Mouse (Mus musculus): ENCODE measurements around the gene Parp8. TPM values are rescaled to one million over a fixed set of nuclear protein-coding genes. Genes with fewer than 3 reads are reported as not detected.

Parp8 gene
- total and polyA plus RNA-seq, 3 experiments, result not detected

DNA sequence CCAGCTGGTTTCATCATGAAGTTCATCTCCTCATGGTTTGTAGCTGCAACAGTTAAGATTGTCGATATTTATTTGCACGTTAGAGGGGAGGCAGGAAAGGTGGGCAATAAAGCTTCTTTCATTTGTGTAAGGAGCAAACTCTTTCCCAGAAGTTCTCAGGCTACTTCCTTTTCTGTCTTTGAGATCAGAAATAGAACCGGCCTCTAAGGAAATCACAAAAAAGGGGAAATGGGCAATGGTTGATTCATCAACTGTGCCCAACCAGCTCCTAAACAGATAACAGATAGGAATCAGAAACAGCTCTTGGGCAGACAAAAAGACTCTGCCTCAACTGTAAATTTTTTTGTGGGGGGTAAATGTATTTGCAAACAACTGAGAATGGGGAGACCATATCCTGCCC, 27.4 kb upstream of the Parp8 start:
- Histone ChIP-seq H3K4me1 (ENCODE audit: control insufficient read depth in 1 of 2, insufficient read depth in 2 of 2) (no peaks in the 10 kb centered on the region), H3K4me3 (replicated peaks in 1 of 3; ENCODE audit: low read depth in 2 of 3, low read length in 2 of 3, poor library complexity in 1 of 3) (no peak overlapping the region), H3K9me3 (replicated peaks; ENCODE audit: low read length) (peaks cover 42% of the 10 kb centered on the region), H3K79me2 (replicated peaks; ENCODE audit: control insufficient read depth, extremely low read depth, insufficient read depth, poor library complexity, severe bottlenecking) (no peaks in the 10 kb centered on the region), H3K27me3 (replicated peaks) (no peaks in the 10 kb centered on the region), H3K36me3 (replicated peaks in 1 of 2; ENCODE audit: control insufficient read depth in 1 of 2, insufficient read depth in 1 of 2, low read length in 1 of 2) (no peaks in the 10 kb centered on the region), H3K4me2 (ENCODE audit: insufficient read depth, low read depth, poor library complexity, severe bottlenecking) (no peak overlapping the region), H3K27ac (ENCODE audit: insufficient read depth, low read depth) (no peak overlapping the region), H3K9ac (ENCODE audit: insufficient read depth, low read depth) (no peak overlapping the region)
- TF ChIP-seq USF2 (conservative IDR thresholded peaks at IDR 0.05; ENCODE audit: low read depth, low read length) (no peak), MAFK (IDR thresholded peaks at IDR 0.05; ENCODE audit: insufficient replicate concordance, low read length) (no peak), ZMIZ1 (IDR thresholded peaks at IDR 0.05; ENCODE audit: low read depth, low read length) (no peak), MAX (IDR thresholded peaks at IDR 0.05; ENCODE audit: low read length) (no peak), POLR2A (IDR thresholded peaks at IDR 0.05; ENCODE audit: low read depth, low read length) (no peak), JUN (IDR thresholded peaks at IDR 0.05; ENCODE audit: insufficient read depth, low read depth, low read length) (no peak), SIN3A (IDR thresholded peaks at IDR 0.05; ENCODE audit: low read length) (no peak), ELF1 (IDR thresholded peaks at IDR 0.05; ENCODE audit: low read depth, low read length) (no peak)
- in situ Hi-C loops (cut with MboI; ENCODE audit: low pct_ligation_motif_present, low pct_unique_long_range_greater_than_20kb, low sequenced_read_pairs) (no loop called here), dilution Hi-C loops (cut with MboI; ENCODE audit: extremely low pct_ligation_motif_present, extremely low pct_unique_long_range_greater_than_20kb, low sequenced_read_pairs) (no loop called here)
- DNase-seq (ENCODE audit: extremely low read depth), result no peak

- TF ChIP-seq TBP (conservative IDR thresholded peaks at IDR 0.05; ENCODE audit: low read depth, low read length) (no peak), ZC3H11A (IDR thresholded peaks at IDR 0.05; ENCODE audit: low read depth, low read length) (no peak), CHD2 (IDR thresholded peaks at IDR 0.05; ENCODE audit: low read length) (no peak), IRF4 (IDR thresholded peaks at IDR 0.05; ENCODE audit: low read depth, low read length) (no peak), JUND (conservative IDR thresholded peaks at IDR 0.05; ENCODE audit: low read depth, low read length) (no peak), USF2 (conservative IDR thresholded peaks at IDR 0.05; ENCODE audit: low read depth, low read length) (no peak), KAT2A (IDR thresholded peaks at IDR 0.05; ENCODE audit: insufficient replicate concordance, low read length) (no peak), POLR2A (IDR thresholded peaks at IDR 0.05; ENCODE audit: low read depth, low read length) (no peak), NELFE (IDR thresholded peaks at IDR 0.05; ENCODE audit: low read depth, low read length) (no peak), BHLHE40 (IDR thresholded peaks at IDR 0.05; ENCODE audit: low read depth, low read length) (no peak), HCFC1 (IDR thresholded peaks at IDR 0.05; ENCODE audit: low read depth, low read length) (no peak), NRF1 (IDR thresholded peaks at IDR 0.05; ENCODE audit: low read depth, low read length) (no peak), JUN (IDR thresholded peaks at IDR 0.05; ENCODE audit: insufficient read depth, low read depth, low read length) (no peak), SMC3 (IDR thresholded peaks at IDR 0.05; ENCODE audit: low read depth, low read length) (no peak), RCOR1 (conservative IDR thresholded peaks at IDR 0.05; ENCODE audit: low read depth, low read length) (no peak), MAX (IDR thresholded peaks at IDR 0.05; ENCODE audit: low read length) (no peak)
- H3K4me2 ChIP-seq (ENCODE audit: insufficient read depth, low read depth, poor library complexity, severe bottlenecking), result no peak overlapping the region
- no peaks in the 10 kb centered on the region for H3K36me3 ChIP-seq (replicated peaks in 1 of 2; ENCODE audit: control insufficient read depth in 1 of 2, insufficient read depth in 1 of 2, low read length in 1 of 2)
- no peaks in the 10 kb centered on the region for H3K79me2 ChIP-seq (replicated peaks; ENCODE audit: control insufficient read depth, extremely low read depth, insufficient read depth, poor library complexity, severe bottlenecking)
- H3K4me1 ChIP-seq (ENCODE audit: control insufficient read depth in 1 of 2, insufficient read depth in 2 of 2), result no peaks in the 10 kb centered on the region
- no peak overlapping the region for H3K4me3 ChIP-seq (replicated peaks in 1 of 3; ENCODE audit: low read depth in 2 of 3, low read length in 2 of 3, poor library complexity in 1 of 3)
- no peaks in the 10 kb centered on the region for H3K27me3 ChIP-seq (replicated peaks)
- H3K9ac ChIP-seq (ENCODE audit: insufficient read depth, low read depth), result no peak overlapping the region
- in situ Hi-C loops (cut with MboI; ENCODE audit: low pct_ligation_motif_present, low pct_unique_long_range_greater_than_20kb, low sequenced_read_pairs), result no loop called here
- no peak overlapping the region for H3K27ac ChIP-seq (ENCODE audit: insufficient read depth, low read depth)
- peaks cover 44% of the 10 kb centered on the region for H3K9me3 ChIP-seq (replicated peaks; ENCODE audit: low read length)
- no peak for DNase-seq (ENCODE audit: extremely low read depth)
- dilution Hi-C loops (cut with MboI; ENCODE audit: extremely low pct_ligation_motif_present, extremely low pct_unique_long_range_greater_than_20kb, low sequenced_read_pairs), result no loop called here
Observed at GRCm38 (mm10) chr13:117048541-117048971, 23.2 kb upstream of the Parp8 start.
